Mouse (Mus musculus) heart, postnatal 0 days (tissue): ENCODE measurements around the gene Ifna1.

Experiments used
- CTCF ChIP-seq: IDR thresholded peaks from 2 replicates; pipeline ENCODE4 v1.5.1; 2016; ENCODE audit warnings: antibody characterized with exemption, control low read depth, low read depth
- EP300 ChIP-seq: IDR thresholded peaks from 2 replicates; pipeline ENCODE4 v1.6.1; 2016; ENCODE audit warnings: antibody characterized with exemption, low read depth

DNA sequence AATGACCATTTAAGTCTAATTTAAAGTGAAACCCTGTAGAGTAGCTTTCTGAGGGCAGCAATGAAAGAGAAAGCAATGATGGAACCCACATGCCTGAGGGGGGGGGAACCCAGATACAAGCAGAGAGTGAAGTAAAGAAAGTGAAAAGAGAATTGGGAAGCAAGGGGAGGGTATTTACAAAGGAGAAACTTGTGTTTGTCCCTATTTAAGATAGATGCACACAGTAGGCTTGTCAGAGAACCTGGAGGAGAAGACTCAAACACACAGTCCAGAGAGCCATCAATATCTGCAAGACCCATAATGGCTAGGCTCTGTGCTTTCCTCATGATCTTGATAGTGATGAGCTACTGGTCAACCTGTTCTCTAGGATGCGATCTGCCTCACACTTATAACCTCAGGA is 30.2 kb upstream of the Ifna1 start, which contains the start of gene Ifna11:
- no peak for TF ChIP-seq CTCF
- no peak for TF ChIP-seq EP300
